Mouse (Mus musculus) stomach, embryonic 14.5 days (tissue): ENCODE measurements at regions not wholly inside any gene's neighbourhood (a gene's known extent, or its start where the extent isn't known, plus 50 kb on each side); places are given as distances from the start of the nearest gene placed in this dataset.

ENCODE experiments used
- ATAC-seq: fragments of 200-750 bp; cut with Nextera tagmentation; 2 replicates; pipeline ENCODE4 v1.8.0; 2017; ENCODE audit warnings: low read depth, moderate TSS enrichment; ENCODE audit not compliant: insufficient number of reproducible peaks, insufficient read depth, low FRiP score
- H3K27ac ChIP-seq: fragments of 300-500 bp; sonication (generic); 2 replicates; pipeline ENCODE4 v1.5.1; 2014; ENCODE audit warnings: mild to moderate bottlenecking, low read length, moderate library complexity, mixed read lengths
- H3K27me3 ChIP-seq: fragments of 300-500 bp; sonication (generic); 2 replicates; pipeline ENCODE4 v1.6.1; 2014; ENCODE audit warnings: low read length, control low read depth, mixed read lengths; ENCODE audit not compliant: control insufficient read depth, insufficient read depth
- H3K36me3 ChIP-seq: fragments of 300-500 bp; sonication (generic); 2 replicates; pipeline ENCODE4 v1.6.1; 2014; ENCODE audit warnings: mild to moderate bottlenecking, control low read depth, low read length, moderate library complexity, mixed read lengths; ENCODE audit not compliant: control insufficient read depth, insufficient read depth
- H3K4me1 ChIP-seq: fragments of 300-500 bp; sonication (generic); 2 replicates; pipeline ENCODE4 v1.6.1; 2014; ENCODE audit warnings: low read length, control low read depth, mixed read lengths; ENCODE audit not compliant: control insufficient read depth, insufficient read depth
- H3K4me2 ChIP-seq: fragments of 300-500 bp; sonication (generic); replicated peaks from 2 replicates; pipeline ENCODE4 v1.6.1; 2014; ENCODE audit warnings: low read depth, low read length, control low read depth
- H3K4me3 ChIP-seq: fragments of 300-500 bp; sonication (generic); 2 replicates; pipeline ENCODE4 v1.5.1; 2014; ENCODE audit warnings: low read depth, low read length, control low read depth
- H3K9ac ChIP-seq: fragments of 300-500 bp; sonication (generic); replicated peaks from 2 replicates; pipeline ENCODE4 v1.6.1; 2014; ENCODE audit warnings: low read depth, mild to moderate bottlenecking, control low read depth, low read length, moderate library complexity, mixed read lengths
- H3K9me3 ChIP-seq: fragments of 300-500 bp; sonication (generic); 2 replicates; pipeline ENCODE4 v1.6.1; 2016; ENCODE audit warnings: low read depth, low read length, control low read depth; ENCODE audit not compliant: control insufficient read depth
- WGBS: fragments of 180-500 bp; shearing (Covaris S2); extraction: QIAGEN DNeasy Blood & Tissue Kit; methylation state at CpG from one replicate; pipeline ENCODE4 v1.1.7; 2014; 5-methylcytosine and 5-hydroxymethylcytosine counted together

DNA sequence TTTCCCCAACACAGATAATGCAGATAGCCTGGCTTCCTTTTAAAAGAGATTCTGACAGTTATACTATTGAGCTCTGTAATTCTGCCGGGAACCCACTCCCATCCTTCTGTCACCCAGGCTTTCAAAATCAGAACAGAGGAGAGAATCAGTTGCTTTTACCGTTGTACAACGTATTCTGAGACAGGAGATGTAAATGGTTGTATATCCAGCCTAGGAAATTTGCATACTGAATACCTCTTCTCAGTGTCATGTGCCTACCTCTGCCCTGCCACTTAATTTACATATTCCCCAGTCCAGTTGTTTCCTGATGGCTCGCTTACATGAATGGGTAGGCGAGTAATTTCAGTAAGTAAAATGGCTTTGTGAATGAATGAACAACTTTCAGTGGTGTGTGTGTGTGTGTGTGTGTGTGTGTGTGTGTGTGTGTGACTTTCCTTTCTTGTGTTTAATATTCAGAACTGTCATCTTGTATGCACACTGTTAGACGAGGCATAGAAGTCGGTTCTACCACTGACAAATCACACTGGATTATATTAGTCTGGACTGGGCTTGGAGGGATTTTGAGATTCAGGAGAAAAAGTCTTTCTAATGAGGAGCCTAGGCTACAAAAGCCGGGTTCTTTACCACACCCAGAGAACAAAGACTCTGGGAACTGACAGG, 282.2 kb upstream of the Cdh6 start:
- Histone ChIP-seq H3K9me3 (no peaks in the 10 kb centered on the region), H3K4me2 (no peak overlapping the region), H3K4me1 (no peaks in the 10 kb centered on the region), H3K27me3 (no peaks in the 10 kb centered on the region), H3K9ac (no peak overlapping the region), H3K27ac (no peak overlapping the region), H3K36me3 (no peaks in the 10 kb centered on the region), H3K4me3 (no peak overlapping the region)
- 74% methylated on average over 8 of the region's 8 CpGs for WGBS
- no peak for ATAC-seq

DNA sequence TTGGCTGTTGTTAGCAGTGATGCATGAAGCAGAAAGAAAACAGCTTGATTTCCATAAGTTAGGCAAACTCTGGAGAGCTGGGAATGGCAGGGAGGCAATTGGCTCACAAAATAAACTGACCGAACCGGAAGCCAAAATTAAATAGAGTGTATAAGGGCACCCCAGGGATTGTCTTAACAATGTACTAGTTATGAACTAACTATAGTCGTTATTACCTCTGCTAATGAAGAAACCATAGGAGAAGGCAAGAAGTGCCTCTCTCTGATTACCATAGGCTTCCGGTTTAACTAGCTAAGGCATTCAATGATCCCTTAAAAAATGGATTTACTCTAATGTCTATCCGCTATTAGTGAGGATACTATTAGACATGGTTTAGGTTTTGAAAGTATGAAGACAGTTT, 276.9 kb upstream of the Cdh6 start:
- H3K27ac ChIP-seq: no peak overlapping the region
- ATAC-seq: no peak
- H3K27me3 ChIP-seq: no peaks in the 10 kb centered on the region
- H3K9ac ChIP-seq: no peak overlapping the region
- no peaks in the 10 kb centered on the region for H3K36me3 ChIP-seq
- 85% methylated on average over 5 of the region's 5 CpGs for WGBS
- no peak overlapping the region for H3K4me2 ChIP-seq
- H3K4me1 ChIP-seq: no peaks in the 10 kb centered on the region
- no peak overlapping the region for H3K4me3 ChIP-seq
- no peaks in the 10 kb centered on the region for H3K9me3 ChIP-seq

DNA sequence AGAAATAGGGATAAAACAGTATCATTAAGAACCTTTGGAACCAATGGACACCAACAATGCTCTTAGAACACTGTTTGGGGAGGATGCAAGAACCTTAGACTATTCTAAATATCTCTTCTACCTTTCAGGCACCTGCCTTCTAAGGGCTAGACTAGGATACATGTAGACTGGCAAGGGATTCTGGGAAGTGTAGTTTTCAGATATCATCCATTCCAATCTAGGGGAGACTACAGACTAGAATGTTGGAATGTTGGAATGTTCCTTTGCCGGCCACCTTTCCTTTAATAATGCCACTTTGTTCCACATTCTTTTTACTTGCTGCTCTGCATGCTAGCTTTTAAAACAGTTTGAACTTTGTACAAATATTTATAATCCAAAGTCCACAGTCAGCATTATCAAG, 261.1 kb upstream of the Cdh6 start:
- WGBS: 55% methylated on average over 1 of the region's 1 CpGs
- H3K4me3 ChIP-seq: no peak overlapping the region
- no peak overlapping the region for H3K9ac ChIP-seq
- H3K27me3 ChIP-seq: no peaks in the 10 kb centered on the region
- H3K4me1 ChIP-seq: no peaks in the 10 kb centered on the region
- no peaks in the 10 kb centered on the region for H3K36me3 ChIP-seq
- H3K27ac ChIP-seq: no peak overlapping the region
- H3K9me3 ChIP-seq: no peaks in the 10 kb centered on the region
- no peak for ATAC-seq
- H3K4me2 ChIP-seq: no peak overlapping the region

DNA sequence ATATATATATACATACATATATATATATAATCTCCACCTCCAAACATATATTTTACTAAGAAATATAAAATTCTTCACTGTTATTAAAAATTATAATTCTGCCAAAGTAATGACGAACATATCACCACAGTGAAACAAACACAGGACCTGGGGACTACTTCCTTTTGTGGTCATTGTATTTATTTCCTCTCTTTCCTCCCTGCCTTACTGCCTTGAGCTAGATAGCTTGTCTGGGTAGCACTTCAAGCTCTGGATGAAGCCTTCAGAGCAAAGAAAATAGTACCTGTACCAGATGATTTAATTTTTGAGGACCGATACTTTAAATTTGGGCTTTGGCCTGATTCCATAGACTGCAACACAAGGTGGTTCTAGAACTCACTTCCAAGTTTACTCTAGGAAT, 259.5 kb upstream of the Cdh6 start:
- ATAC-seq: no peak
- Histone ChIP-seq H3K4me3 (no peak overlapping the region), H3K9ac (no peak overlapping the region), H3K9me3 (no peaks in the 10 kb centered on the region), H3K36me3 (no peaks in the 10 kb centered on the region), H3K4me1 (no peaks in the 10 kb centered on the region), H3K27me3 (no peaks in the 10 kb centered on the region), H3K27ac (no peak overlapping the region), H3K4me2 (no peak overlapping the region)
- WGBS: 83% methylated on average over 2 of the region's 2 CpGs

DNA sequence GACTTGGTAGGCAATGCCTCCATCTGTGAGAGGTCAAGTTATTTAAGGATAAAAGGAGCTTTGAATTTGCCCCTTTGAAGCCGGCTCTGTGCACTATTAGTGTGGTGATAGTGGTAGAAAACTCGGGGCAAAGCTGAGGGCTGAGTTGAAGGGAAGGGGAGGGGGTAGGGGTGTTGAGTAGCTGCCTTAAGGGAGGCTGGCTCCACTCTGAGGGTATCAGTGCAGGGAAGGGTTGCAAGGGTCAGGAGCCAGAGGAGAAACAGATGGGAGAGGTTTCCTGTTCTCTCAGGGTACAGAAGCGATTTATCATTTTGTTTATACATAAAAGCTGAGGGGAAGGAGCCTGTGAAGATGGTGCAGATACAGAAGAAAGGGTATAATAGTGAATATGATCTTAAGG, 246.1 kb upstream of the Cdh6 start:
- Histone ChIP-seq H3K4me3 (no peak overlapping the region), H3K4me2 (no peak overlapping the region), H3K27ac (no peak overlapping the region), H3K4me1 (no peaks in the 10 kb centered on the region), H3K27me3 (no peaks in the 10 kb centered on the region), H3K9me3 (no peaks in the 10 kb centered on the region), H3K36me3 (no peaks in the 10 kb centered on the region), H3K9ac (no peak overlapping the region)
- ATAC-seq: 0 out of 2 replicates have a peak, but pooled peaks have one; percentile 46
- WGBS: 16% methylated on average over 3 of the region's 3 CpGs

DNA sequence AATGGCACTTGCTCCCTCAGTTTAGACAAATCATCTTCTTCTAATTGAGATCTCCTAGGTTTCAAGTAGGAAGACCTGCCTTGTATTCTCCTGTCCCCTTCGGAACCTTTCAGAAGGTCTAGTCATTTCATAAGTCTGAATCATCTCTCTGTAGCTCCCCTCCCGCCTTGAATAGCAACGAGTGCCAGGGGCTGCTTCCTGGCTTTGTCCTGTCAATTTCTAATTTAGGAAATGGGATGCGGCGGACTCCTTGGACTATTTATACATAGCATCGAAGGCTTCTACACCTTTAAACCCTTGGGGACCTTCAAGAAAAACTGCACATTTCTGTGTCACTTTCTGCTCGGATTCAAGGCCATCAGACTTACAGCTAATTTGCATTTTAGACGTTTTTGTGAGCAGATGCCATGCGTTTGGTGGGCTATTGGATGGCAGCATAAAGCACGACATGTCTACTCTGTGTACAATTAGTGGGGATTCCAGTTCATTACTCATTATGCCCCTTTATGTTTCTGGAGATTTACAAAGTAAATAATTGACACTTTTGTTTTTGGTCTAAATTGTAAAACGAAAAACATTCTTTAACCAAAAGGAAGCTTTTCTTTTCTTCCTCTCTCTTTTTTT, 236.7 kb upstream of the Cdh6 start:
- WGBS: 71% methylated on average over 11 of the region's 11 CpGs
- Histone ChIP-seq H3K27ac (no peak overlapping the region), H3K4me3 (no peak overlapping the region), H3K4me2 (no peak overlapping the region), H3K27me3 (no peaks in the 10 kb centered on the region), H3K4me1 (no peaks in the 10 kb centered on the region), H3K36me3 (no peaks in the 10 kb centered on the region), H3K9me3 (no peaks in the 10 kb centered on the region), H3K9ac (no peak overlapping the region)
- no peak for ATAC-seq

DNA sequence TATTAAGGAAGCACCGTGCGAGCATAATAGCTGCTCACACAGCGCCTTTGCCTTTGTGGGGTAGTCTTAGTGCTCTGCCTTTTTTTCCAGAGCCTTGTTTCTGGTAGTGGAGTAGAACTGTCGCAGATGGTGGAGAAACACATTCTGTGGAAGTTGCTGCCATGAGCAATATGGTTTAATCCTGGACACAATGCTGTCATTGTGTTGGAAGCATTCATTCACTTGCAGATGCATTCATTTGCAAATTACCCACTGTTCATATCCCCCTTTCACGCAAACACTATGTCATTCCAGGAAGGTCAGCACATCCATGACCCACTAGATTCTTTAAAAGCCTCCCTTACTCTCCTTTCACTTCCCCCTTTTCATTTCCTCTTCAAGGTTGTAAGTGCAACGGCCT, 219.7 kb upstream of the Cdh6 start:
- H3K27ac ChIP-seq: no peak overlapping the region
- WGBS: 57% methylated on average over 6 of the region's 6 CpGs
- no peak overlapping the region for H3K4me3 ChIP-seq
- no peaks in the 10 kb centered on the region for H3K4me1 ChIP-seq
- ATAC-seq: no peak
- H3K36me3 ChIP-seq: no peaks in the 10 kb centered on the region
- H3K9ac ChIP-seq: no peak overlapping the region
- H3K9me3 ChIP-seq: no peaks in the 10 kb centered on the region
- no peaks in the 10 kb centered on the region for H3K27me3 ChIP-seq
- no peak overlapping the region for H3K4me2 ChIP-seq

DNA sequence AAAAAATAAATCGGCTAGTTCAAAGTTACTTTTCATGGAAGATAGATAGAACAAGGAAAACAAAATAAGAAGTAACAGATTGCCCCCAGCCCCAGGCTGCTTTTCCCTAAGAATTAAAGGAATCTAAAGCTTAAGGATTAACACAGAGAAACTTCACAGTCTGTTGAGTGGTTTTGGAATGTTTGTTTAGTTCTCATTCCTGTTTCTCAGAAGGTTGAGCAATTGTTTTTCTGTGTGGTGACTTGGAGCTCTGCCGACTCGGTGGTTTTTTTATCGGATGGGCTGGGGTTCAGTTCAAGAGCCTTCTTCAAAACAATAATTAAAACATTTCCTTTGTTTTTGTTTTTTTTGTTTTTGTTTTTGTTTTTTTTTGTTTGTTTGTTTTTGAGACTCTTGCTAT, 217.9 kb upstream of the Cdh6 start:
- Histone ChIP-seq H3K4me2 (no peak overlapping the region), H3K9me3 (no peaks in the 10 kb centered on the region), H3K36me3 (no peaks in the 10 kb centered on the region), H3K27ac (no peak overlapping the region), H3K4me3 (no peak overlapping the region), H3K9ac (no peak overlapping the region), H3K4me1 (no peaks in the 10 kb centered on the region), H3K27me3 (no peaks in the 10 kb centered on the region)
- no peak for ATAC-seq
- WGBS: 66% methylated on average over 4 of the region's 4 CpGs

DNA sequence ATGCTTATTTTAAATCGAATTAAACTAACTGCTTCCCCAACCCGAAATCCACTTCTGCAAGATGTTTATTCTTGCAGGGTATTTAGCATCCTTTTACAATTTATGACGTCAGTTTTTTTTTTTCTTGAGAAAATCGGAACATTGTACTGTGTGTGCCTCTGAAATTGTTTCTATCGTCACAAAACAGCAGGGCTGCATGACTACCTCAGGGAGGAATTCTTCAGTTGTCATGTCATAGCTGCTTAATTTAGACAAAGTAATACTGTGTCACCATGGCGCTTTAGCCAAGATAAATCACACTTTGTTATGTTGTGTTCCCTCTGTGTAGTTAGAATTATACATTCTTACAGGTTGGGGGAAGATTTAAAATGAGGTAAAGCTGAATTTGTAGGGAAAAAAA, 211.3 kb upstream of the Cdh6 start:
- no peaks in the 10 kb centered on the region for H3K36me3 ChIP-seq
- no peaks in the 10 kb centered on the region for H3K27me3 ChIP-seq
- no peak overlapping the region for H3K4me3 ChIP-seq
- H3K4me2 ChIP-seq: no peak overlapping the region
- WGBS: 15% methylated on average over 6 of the region's 6 CpGs
- H3K9ac ChIP-seq: no peak overlapping the region
- H3K9me3 ChIP-seq: no peaks in the 10 kb centered on the region
- no peaks in the 10 kb centered on the region for H3K4me1 ChIP-seq
- no peak overlapping the region for H3K27ac ChIP-seq
- no peak for ATAC-seq
